Mouse (Mus musculus) cerebellum, postnatal 4 days (tissue): Measurements from ENCODE around the gene Mrpl3.
A peak's percentile ranks its signal among the peaks of the same experiment; 100 is the strongest.
"Not testable (repeated sequence)": the region's sequence is repeated elsewhere in the genome, so short reads cannot be mapped to it uniquely, and the experiment has no call there.

Experiments
- DNase-seq, 2 experiments: peaks; one replicate each; pipeline ENCODE4 v3.0.0; 2022; ENCODE audit warnings: low spot score in 2 of 2, mixed read lengths in 1 of 2

Mrpl3 gene

DNA sequence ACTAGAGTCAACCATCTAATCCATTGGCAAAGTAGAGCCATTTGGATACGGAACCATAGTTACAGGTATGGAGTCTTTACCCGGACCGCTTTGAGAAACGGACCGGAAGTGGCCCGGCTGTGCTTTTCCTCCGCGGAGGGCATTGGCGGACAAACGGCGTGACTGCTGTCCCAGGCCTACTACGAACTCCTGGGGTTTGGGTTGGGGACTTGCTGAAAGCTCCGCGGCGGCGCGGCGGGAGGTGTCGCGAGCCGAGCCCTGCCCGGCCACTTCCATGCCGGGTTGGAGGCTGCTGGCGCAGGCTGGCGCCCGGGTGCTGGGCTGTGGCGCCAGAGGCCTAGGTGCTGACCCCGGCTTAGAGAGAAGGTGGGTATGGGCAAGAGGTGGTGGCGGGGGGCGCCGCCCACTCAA lies at the start of gene Mrpl3:
Mrpl3 (plus strand) TSS at position 93 of the 411 bp plus-strand sequence.
- DNase-seq = peak; percentile 87 to 94

DNA sequence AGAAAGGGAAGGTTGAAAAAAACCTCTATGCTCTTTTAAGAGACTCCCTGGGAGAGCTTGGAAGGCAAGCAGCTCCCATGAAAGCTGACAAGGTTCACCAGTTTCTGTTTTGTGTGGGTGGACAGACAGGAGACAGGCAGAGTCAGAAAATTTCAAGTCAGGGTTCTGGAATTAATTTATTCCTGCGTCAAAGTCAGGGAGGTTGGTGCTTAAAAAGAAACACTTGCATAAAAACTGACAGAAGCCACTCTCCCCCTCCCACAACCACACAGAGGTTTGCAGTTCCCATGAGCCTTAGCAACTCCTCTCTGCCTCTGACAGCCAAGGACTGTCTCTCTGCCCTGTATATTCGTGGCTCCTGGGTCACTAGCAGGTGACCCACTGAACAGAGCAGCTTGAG lies 42.3 kb upstream of the Mrpl3 start:
- DNase-seq = no peak

DNA sequence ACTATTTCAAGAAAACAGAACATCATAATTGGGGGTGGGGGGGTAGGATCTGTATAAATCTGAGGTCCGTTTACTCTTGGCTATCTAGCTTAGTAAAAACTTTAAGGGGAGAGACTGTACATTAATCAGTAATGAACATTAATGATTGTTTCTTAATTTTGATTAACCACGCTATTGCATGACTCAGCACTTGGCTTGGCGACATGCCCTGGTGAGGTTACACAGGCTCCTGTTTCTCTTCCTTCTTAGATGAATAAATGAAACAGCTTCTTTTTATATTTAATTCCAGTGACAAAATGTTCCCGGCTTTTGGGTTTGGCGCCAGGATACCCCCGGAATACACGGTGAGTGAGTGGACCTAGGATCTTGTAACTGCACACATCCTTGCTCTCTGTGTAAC lies 34.9 kb upstream of the Mrpl3 start:
- no peak for DNase-seq

DNA sequence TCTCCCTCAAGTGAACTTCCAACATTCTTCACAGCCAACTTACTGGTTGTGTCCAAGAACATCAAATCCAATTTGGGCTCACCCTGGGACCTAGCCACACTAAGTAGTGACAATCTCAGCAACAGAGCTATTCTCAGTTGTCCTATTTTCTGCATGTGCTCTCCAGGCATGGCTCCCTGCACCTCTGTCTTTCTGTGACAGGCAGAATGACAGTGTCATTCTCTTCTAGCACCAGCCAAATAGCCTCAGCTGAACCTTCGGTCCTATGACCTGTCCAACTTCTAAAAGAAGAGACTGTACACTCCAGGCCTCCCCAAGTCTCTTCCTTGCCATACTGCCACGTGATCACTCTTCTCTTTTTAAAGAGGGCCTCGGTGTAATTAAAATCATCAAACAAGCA lies 24.7 kb upstream of the Mrpl3 start:
- no peak for DNase-seq

DNA sequence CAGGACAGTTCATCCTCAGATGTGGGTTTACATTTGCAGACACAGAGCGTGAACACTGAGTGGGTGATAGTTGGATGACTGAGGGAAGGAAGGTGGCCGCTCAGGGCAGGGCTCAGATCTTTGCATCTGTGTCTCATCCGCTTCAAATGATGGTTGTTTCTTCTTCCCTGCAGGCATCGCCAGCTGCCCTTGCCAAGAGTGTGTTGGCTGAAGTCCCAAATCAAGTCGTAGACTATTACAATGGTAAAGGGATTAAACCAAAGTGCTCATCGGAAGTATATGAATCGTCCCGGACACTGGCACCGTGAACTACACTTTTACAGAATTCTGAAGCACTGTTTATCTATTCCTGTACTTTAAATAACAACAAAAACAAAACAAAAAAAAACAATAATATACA lies 20.5 kb upstream of the Mrpl3 start:
- peak in 1 of 2 experiments; percentile 26 for DNase-seq

DNA sequence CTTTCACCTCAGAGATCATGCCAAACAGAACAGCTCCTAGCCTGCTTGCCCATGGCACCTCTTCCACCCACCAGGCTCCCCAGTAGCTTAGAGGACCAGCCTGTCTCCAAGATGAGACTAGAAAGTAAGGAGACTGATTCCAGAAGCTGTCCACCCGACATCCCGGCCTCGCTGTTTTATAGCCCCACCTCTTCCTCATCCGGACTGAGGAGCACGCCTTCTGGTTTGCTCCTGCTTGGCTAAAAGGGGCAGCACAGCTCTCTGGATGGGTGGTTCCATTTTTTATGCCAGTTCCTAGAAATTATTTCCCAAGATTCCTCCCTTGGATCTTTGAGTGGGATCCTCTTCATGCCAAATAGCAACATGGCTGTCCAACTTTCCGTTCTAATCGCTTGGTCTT lies 19.4 kb upstream of the Mrpl3 start:
- DNase-seq = no peak

DNA sequence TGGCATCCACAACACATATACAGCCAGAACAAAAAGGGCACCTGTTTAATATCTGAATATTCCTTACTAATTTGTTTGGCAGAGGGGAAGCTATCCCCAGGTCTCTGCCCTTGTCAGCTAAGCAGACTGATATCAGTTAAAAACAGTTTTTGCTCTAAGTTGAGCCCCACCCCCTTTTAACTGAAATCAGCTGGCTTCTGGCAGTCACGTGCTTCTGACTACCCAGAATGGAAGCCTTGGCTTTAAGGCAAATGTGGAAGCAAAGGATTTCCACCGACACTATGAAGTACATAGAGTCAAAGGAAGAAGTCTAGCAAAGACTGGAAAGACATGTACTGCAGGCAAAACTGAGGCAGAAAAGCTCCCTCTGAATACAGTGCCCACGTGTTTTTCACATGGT lies 15.2 kb upstream of the Mrpl3 start:
- no peak for DNase-seq

DNA sequence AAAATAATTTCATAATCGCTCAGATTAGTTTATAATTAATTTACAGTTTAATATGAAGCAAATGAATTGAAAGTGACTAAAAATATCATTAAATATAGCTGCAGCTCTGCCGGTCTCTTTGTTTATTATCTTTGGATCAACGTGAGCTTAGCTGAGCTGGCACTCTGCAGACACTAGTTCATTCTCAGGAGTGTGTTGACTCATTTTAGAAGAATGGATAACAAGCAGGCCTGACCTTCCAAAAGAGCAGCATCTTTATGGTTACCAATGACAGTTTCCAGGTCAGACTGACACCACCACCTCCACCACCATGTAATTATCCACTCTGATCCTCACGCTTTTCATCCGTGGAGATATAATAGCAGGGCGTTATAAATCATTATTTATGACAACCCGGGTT lies 7.0 kb upstream of the Mrpl3 start:
- no peak for DNase-seq

DNA sequence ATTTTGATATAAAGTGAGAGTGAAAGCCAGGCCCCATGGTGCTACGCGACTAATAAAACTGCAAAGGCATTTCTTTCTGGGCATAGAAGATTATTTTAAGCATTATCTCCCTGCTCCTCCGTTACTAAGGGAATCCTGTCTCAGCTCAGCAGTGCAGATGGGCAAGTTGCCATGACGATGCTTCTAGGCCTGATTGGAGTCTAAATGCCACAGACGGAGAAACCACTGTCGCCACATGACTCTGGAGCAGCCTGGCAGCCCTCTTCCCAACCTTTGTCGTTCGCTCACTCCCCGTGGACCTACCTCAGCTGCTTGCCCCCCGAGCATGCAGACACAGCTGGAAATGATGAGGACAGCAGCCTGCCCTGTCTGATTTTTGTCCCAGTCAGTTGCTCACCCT lies 4.7 kb upstream of the Mrpl3 start:
- DNase-seq = peak in 1 of 2 experiments; percentile 63

DNA sequence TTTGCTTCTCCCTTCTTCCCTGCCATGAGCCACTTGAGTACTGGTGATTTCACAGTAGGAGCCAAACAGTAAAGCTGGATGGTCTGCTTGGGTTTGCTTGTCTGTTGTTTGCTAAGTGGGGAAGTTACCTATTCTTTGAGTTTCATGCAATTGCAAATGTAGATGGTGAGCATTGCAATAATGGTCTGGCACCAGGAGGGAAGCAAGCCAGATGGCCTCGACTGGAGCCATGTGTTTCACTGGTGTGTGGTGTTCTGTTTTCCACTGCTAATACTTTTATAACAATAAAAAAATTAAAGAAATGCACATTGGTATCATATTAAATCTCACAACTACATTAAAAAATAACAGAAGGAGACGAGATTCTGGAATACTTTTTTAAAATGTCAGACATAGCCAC lies 3.4 kb upstream of the Mrpl3 start:
- DNase-seq = no peak

DNA sequence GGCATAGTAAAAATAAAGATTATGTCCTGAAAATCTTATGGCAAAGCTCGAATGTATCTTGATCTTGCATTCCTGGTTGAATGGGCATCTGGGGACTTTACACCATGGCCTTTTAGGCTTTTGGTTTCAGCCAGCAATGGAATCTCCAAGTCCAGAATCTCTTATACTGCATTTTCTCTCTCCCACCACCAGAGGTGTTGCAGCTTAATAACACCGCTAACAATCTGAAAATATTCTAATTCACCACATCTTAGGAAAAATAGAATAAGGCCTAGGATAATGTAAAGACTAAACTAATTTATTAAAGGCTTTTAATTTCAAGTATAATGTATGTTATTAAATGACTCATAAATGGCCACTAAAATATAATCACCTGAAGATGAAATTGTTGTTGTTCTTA lies 2.8 kb upstream of the Mrpl3 start:
- DNase-seq = no peak

DNA sequence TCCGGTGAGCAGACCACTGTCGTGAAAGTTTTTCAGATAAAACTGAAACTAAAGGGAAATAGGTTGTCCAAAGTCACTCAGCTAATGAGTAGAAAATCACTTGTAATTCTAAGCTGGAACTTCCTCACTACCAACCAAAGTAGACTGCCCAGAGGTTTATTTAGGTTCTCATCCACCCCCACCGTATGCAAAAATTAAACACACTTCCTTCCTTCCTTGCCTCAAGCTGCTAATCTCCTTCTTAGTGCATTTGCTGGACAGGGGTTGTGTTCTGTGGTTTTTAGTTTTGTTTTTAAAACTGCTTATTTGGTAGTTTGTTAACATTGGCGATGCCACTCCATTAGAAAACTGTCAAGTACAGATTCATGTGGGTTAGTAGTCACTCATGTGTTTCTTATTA lies 773 bp downstream of the Mrpl3 start:
- no peak for DNase-seq

DNA sequence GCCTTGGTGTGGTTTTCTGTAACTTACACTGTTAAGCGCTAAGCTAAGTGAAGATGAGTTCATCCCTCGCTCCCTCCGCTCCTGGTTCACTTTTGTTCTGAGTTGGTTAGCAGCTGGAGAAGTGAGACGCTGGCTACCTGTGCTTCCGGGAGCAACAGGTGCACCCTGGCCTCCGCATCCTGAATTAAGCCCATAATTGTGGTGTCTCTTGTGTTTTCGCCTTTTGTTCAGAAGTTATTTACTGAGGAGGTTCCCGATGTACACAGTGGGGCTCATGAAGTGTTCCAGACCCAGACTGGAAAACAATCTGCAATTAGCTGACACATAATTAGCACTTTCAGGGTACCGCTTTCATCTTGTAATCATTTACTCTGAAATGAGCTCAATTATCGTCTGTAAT lies 16.1 kb downstream of the Mrpl3 start:
- DNase-seq = no peak

DNA sequence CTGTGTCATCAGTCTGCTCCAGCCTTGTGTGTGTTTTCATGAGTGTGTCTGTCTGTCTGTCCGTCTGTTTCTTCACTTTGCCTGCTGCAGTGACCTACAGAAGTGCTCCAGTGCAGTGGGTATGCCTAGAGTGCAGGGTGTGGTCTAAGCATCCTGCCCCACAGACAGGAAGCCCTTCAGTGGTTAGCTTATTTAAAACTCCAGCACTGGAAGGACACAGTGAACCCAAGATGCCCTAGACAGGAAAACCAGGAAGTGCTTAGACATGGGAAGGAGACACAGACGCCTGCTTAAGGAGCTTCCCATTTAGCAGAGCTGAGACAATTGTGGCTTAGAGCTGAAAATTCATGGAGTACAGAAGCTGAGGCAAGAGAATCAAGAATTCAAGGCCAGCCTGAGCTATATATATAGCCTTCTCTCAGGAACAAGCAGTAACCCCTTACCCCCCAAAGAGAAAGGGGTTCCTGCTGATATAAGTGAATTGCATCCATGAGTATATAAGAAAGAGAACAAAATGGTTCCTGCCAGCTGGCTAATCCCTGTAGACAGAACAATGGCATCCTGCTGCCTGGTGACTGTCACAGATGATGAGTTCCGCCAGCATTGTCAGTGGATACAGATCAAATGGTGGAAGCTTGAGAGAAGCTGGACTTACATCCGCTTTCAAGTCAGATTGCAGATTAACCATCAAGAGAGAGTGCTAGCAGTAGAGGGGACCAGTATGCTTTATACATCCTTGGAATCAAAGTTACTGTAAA lies 20.1 kb downstream of the Mrpl3 start:
- no peak for DNase-seq

DNA sequence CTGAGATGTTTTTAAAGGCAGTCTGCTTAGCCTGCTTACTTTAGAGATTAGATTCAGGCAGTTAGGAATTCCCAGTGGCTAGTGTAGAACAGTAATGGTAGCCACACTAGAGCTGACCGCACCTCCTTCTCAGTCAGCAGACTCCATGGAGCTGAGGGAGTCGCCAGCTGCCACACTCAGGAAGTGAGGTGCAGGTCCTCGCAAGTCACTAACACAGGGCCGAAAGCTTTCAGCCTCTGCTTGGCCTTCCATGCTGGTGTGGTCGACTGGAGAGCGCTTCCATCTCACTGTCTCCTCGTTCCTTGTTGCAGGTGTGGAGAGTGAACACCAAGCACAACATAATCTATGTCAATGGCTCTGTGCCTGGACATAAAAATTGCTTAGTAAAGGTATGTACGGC lies 21.8 kb downstream of the Mrpl3 start:
- DNase-seq = no peak

DNA sequence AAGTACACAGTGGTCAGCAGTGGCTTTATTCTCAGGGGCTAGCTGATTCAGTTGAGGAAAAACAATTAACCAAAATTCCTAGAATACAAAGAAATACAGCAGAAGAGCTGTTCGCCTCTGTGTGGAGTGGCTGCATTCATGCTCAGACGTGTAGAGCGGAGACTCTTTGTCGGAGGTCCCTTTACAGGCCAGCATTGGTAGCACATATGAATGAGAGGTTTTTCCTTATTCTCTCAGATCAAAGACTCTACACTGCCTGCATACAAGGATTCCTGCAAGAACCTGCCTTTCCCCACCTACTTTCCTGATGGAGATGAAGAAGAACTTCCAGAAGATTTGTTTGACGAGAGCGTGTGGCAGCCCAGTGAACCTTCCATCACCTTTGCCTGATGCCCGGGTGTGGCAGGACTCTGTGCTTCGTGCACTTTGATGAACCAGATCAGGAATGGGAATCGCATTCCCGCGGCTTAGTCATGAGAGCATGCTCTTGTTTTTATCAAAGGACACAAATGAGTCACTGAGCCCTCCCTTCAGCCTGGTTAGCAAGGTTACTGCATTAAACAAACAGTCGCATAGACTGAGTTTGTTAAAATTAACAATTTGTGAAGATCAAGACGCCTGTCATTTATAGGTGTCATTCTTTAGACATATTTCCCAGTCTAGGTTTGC lies 23.9 kb downstream of the Mrpl3 start:
- DNase-seq = no peak

DNA sequence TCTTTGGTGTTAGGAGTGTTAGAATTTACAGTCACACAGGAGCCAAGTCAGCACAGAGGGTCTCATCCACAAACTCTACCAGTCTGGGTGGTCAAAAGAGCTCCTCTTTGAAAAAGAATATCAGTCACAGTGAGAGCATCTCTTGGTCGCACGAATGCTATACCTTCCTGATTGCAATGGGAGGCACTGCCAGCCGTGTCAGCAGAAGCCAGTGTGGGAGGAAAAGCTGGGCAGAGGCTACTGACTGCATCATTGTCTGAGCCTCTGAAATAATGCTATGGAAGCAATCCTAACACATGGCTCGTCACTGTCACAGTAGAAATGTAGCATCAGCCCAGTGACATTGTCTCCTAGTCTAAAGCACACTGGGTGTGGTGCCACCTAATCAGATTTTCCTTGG lies 25.4 kb downstream of the Mrpl3 start:
- no peak for DNase-seq

DNA sequence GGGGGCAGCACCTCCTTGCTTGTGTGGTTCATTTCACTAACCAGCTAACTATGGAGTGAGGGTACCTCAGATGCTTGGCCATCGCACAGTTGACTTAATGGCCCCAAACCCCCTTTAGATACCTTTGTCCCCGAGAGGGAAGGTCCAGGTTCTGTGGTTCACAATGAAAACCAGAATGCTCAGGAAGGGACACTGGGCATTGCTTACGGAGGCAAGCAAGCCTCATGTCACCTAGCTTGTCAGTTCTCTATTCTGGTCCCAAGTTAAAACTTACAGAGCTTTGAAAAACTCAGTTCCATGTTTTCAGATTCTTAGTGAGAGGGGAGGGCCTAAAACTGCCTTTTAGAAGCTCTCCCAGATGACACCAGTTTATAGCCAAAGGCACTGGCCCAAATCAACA lies 27.2 kb downstream of the Mrpl3 start:
- DNase-seq = no peak

DNA sequence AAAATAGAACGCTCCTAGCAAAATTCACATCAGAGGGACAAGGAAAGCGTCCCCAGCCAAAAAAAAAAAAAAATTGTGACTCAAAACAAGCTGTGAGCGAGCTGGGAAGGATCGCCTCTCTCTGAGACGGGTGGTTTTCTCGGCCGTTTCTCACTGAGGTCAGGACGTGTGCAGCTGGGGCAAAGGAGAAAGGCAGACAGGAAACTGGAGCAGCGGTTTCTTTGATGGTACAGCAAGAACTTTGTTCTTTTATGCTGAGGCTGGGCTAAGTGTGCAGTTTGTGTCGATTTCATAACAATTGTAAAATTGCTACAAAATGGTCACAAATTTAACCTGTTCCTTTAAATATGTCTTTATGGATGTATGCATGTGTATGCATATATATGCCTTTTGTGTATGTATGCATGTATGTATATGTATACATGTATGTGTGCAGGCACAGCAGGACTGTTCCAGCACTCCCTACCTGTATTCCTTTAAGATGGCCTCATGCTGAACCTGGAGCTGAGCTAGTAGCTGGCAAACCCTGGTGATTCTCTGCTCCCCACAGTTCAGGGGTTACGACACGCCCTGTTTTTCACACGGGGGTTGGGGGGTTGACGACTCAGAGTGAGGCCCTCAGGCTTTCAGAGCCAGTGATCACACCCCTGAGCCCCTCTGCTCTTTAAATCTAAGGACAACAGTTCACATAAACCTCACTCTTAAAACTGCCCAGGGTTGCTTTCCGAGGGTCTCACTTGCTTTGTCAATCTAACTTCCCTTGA lies 48.0 kb downstream of the Mrpl3 start:
- no peak for DNase-seq

DNA sequence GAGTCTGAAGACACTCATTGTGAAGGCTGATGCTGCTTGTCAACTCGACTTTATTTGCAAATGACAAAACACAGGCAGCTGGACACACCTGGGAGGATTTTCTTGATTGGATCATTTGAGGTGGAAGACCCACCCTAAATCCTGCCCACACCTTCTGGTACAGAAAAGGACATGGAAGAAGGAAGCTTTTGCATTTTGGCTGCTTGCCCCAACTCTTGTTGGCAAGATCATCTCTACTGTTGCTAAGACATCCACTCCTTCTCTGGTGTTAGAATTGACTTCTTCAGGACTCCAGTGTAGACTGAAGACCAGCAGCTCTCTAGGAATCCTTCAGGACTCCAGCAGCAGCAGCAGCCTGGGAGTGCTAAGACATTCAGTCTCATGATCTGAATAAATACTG lies 48.9 kb downstream of the Mrpl3 start:
- no peak for DNase-seq

DNA sequence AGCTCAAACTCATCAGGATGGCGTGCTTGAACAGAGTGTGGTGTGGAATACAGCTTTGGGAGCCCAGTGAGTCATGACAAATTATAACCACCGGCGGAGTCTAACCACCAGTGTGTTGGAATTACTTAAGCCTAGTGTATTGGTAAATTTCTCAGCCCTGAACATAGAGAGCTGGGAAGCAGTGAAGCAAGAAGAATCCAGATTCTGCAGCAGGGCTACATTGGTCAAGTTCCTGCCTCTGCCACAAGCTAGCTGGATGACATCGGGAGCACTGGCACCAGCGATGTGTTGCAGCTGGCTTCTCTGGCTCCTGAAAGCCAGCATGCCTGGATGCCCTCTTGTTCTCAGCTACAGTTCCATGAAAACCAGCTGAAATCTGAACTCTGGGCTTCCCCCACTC lies 50.9 kb downstream of the Mrpl3 start:
- DNase-seq = no peak

DNA sequence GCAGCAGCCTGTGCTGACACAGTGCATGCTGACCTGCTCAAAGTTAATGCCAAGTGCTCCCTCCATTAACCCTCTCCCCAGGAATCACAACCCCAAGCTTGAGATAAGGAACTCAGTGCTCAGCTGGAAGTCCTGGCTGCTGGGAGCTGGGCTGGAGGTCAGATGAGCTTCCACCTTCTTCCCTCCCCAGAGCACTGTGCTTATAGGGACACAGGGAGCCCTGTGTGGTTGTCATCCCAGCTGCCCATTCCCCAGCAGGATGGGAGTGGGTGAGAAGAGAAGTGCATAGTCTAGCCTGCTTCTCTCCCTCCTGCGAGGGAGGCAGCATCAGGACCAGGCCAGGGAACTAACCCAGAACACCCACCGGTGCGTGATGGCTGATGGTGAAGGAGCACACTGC lies 72.2 kb downstream of the Mrpl3 start:
- DNase-seq = not testable (repeated sequence)
